Mouse (Mus musculus) testis, postnatal 10 days (tissue): ENCODE measurements around the gene Ighmbp2.
A peak's percentile ranks its signal among the peaks of the same experiment; 100 is the strongest.
"Not testable (repeated sequence)": the region's sequence is repeated elsewhere in the genome, so short reads cannot be mapped to it uniquely, and the experiment has no call there.

Source experiments
- DNase-seq: peaks from one replicate; pipeline ENCODE4 v3.0.0; 2021; ENCODE audit warnings: low spot score

The Ighmbp2 gene

GRCm38 (mm10) chr19:3281886-3282285, 931 bp downstream of the Ighmbp2 start:
- DNase-seq, result no peak

GRCm38 (mm10) chr19:3275744-3276365, 7.0 kb downstream of the Ighmbp2 start:
- DNase-seq, result peak; percentile 31

- peak; percentile 33 for DNase-seq
Measured at GRCm38 (mm10) chr19:3273331-3273730, 9.5 kb downstream of the Ighmbp2 start.

- DNase-seq, result no peak
Measured at GRCm38 (mm10) chr19:3271366-3271765, 11.5 kb downstream of the Ighmbp2 start.

GRCm38 (mm10) chr19:3269803-3270202, 13.0 kb downstream of the Ighmbp2 start:
- DNase-seq, result no peak

DNA sequence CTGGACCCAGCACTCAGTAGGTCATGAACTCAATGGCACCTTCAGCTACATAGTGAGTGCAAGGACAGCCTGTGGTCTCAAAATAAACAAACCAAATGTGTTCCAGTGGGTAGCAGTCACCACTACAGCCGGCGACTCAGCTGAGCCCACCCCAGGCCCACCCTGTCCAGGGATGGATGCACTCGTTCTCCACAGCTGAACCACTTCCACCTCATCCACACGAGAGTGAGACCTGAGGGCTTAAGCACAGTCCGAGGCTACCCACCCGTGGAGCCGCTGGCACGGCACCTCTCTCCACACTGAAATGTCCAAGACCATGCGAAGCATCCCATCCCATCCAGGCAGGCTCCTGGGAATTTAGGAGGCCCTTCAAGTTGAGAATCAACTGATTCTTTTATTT, 13.5 kb downstream of the Ighmbp2 start:
- DNase-seq, result no peak

DNA sequence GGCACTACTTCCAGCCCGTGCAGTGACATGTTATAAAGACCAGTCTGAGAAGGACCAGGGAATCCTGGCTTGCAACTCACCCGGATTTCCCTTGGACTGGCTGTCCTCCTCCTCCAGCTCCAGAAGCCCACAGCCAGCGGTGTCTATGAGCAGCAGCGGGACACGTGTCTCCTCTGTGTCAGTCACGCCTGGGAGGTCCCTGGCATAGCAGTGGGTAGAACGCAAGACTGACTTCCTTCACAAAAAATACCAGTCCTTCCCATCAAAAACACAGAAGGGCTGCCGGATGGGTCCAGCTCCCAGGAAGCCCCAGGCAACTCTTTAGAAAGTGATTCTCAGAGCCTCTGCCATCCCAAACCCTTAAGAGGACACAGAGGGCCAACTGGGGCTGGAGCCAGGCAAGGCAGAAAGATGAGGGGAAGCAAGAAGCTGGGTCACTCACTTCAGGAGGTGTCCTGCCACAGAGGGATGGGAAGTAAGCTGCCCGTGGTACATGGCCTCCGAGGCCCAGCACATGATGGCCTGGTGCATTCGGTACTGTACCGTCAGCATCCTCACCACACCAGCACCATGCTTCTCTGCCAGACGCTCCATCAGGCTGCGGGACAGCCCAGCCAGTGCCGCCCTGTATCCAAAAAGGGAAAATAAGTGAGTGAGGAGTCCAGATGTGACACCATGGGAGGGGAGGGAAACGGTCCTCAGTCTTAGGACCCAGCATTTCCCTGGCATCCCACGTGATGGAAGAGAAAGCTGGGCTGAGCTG, 14.4 kb downstream of the Ighmbp2 start:
- no peak for DNase-seq

- DNase-seq, result no peak
Measured at GRCm38 (mm10) chr19:3267340-3267739, 15.5 kb downstream of the Ighmbp2 start.

DNA sequence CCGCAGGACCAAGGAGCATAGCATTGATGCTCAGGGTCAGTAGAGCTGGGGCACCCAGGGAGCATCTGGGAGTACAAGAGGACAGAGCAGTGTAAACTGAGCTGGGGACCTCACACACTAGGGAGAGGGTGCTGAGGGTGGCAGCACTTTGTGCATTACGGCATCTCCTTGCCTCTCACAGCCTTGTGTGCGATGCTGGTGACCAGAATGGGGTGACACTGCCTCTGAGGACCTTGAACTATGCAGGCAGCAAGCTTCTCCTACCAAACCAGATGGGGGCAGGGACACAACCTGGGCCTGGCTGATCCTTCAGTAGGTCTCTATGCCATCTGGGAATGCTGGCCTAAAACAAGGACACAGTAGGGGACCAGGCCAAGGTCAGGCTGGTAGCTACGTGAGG, 16.1 kb downstream of the Ighmbp2 start:
- DNase-seq, result no peak

- no peak for DNase-seq
Measured at GRCm38 (mm10) chr19:3266136-3266535, 16.7 kb downstream of the Ighmbp2 start.

DNA sequence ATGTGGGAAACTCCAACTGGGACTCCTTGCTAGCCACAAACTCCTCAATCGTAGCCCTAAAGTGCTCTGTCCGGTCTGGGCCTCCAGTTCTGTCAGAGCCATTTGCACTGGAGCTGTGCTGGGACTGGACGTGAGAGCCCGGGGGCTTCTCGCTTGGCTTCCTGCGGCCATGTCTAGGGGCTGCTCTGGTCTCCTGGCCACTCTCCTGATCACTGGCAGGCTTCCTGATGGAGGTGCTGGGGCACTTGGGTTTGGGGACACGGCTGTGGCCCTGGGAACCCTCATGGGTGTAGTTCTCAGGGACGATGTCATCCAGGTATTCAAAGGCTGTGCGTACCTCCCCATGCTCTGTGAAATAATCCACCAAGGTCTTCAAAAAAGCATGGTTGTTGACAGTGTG, 17.6 kb downstream of the Ighmbp2 start:
- no peak for DNase-seq

GRCm38 (mm10) chr19:3264348-3264747, 18.5 kb downstream of the Ighmbp2 start:
- DNase-seq, result no peak

DNA sequence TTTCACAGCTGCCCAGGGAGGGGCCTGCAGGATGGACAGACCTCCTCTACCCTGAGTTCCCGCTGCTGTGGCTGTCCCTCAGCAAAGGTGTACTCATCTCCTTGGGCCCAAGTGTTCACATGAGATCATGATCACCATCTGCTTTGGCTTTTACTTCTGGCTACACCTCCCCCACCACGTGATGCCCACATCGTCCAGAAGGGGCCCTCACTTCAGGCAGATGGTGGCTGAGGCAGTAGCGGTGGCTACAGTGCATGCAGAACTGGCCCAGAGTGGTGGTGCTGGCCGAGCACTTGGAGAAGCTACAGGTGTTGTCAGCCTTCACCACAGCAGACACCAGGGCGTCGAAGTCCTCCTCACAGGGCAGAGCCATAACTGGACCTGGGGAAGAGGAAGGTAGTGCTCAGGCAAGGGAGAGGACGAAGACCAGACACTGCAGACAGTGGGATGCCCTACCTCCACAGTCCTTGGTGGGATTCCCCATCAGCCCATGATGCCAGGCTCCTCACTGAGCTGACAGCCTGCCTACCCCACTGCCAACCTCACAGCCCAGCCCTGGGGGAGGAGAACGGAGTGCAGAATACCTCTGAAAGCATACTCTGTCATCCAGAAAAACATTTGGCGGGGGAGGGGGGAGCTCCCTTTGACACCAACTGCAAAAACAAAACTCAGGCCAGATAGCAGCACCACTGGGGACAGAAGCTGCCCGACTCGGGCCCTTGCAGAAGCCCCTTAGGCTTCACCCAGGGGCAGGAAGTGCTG, 20.9 kb downstream of the Ighmbp2 start:
- peak; percentile 41 for DNase-seq

- no peak for DNase-seq
Measured at GRCm38 (mm10) chr19:3261336-3261735, 21.5 kb downstream of the Ighmbp2 start.

DNA sequence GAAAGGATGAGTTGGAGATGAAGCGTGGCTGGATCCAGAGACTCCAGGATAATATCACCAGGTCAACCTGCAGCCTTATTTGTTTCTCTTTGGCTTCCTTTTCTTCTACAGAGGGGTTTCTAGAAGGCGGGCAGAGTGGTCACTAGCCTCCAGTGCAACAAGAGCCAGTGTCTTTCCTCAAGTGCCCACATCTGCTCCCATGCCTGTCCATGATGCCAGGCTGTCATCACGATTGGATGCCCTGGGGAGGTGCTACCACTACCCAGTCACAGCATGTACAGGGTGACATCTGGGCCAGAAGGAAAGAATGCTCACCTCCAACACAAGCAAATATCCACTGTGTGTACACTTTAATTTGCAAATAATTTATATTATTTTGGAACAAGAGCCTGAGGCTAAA, 22.2 kb downstream of the Ighmbp2 start:
- no peak for DNase-seq

DNA sequence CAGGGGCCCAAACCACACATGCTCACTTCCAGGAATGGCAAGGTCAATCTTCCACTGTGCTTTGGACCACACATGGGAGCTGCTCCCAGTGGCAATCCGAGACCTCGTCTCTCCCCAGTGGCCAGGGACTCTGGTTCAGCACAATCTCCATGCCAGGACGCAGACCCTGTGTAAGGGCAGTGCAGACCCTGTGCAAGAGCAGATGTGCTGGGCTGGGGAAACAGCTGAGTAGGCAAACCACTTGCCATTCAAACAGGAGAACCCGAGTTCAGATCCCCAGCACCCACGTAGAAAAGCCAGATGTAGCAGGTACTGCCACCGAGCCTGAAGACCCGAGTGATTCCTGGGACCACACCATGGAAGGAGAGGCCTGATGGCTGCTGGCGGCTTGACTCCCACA, 22.8 kb downstream of the Ighmbp2 start:
- no peak for DNase-seq

- not testable (repeated sequence) for DNase-seq
Measured at GRCm38 (mm10) chr19:3225261-3225660, 57.6 kb downstream of the Ighmbp2 start.

- not testable (repeated sequence) for DNase-seq
Measured at GRCm38 (mm10) chr19:3214937-3215336, 67.9 kb downstream of the Ighmbp2 start.
